In the genomic region with DNA sequence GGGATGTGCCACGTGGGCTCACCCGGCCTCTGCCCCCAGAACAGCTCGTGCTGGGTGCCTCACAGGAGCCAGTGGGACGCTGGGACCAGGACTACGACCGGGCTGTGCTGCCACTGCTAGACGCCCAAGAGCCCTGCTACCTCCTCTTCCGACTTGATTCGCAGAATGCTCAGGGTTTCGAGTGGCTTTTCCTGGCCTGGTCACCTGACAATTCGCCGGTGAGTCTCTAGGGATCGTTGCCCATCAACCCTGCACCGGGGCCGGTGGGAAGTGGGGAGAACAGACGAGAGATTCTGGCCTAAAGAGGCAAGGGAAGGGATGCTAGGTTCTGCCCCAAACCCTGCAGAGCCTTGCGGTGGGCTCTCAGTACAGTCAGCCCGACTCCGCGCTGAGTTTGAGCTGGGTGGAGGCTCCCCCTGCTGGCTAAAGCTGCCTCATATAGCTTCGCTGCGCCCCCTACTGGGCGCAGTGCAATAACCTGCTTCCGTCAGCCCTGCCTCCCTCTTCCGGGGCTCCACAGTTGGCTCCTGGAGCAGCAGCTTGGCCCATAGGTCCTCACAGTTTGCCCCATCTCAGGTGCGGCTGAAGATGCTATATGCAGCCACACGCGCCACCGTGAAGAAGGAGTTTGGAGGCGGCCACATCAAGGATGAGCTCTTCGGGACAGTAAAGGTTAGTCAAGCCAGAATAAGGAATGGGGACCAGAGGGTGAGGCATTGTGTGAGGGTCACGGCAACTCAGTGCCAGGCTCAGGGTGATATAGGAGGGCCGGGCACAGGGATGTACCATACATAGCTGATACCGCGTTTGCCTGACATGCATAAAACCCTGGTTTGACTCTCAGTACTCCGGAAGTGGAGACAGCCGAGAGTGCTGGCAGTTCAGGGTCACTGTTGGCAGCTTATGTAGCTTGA, we compare ENCODE assay signal across 7 mouse cellular contexts. TPM values are rescaled to one million over a fixed set of nuclear protein-coding genes. Genes with fewer than 3 reads are reported as not detected.
DNase-seq lines count a peak whose midpoint lies in the region; ATAC-seq and TF ChIP-seq lines count a peak whose summit lies in the region.

No protein-coding gene starts in this region.

- peaks cover 7% of the 10 kb centered on the region for H3K4me1 ChIP-seq in cortical plate, adult 2 months (ENCODE audit: control insufficient read depth, insufficient read depth, low read length)
- no peaks in the 10 kb centered on the region; the same call in 1 of the 2 replicates for H3K4me1 ChIP-seq in intestine, embryonic 14.5 days (replicated peaks; ENCODE audit: control insufficient read depth, insufficient read depth, low read length)
- peaks cover 14% of the 10 kb centered on the region for H3K4me1 ChIP-seq in limb, embryonic 12.5 days (replicated peaks)
- peaks cover 18% of the 10 kb centered on the region for H3K4me1 ChIP-seq in midbrain, embryonic 15.5 days
- peaks cover 11% of the 10 kb centered on the region for H3K4me1 ChIP-seq in spleen, adult 2 months (ENCODE audit: control insufficient read depth, insufficient read depth, insufficient read length)

- H3K4me3 ChIP-seq in cortical plate, adult 2 months (ENCODE audit: insufficient read depth, low read length), result 0 out of 2 replicates have a peak overlapping the region, but pooled peaks have one; percentile 1
- H3K4me3 ChIP-seq in intestine, embryonic 14.5 days (ENCODE audit: low read depth, low read length), result no peak overlapping the region
- H3K4me3 ChIP-seq in limb, embryonic 12.5 days (replicated peaks), result peak overlapping the region; percentile 32
- peak overlapping the region; percentile 26 for H3K4me3 ChIP-seq in midbrain, embryonic 15.5 days
- H3K4me3 ChIP-seq in spleen, adult 2 months (ENCODE audit: extremely low read depth, insufficient read depth, insufficient read length), result no peak overlapping the region

- no peak overlapping the region for H3K27ac ChIP-seq in cortical plate, adult 2 months (ENCODE audit: insufficient read depth, low read length)
- H3K27ac ChIP-seq in intestine, embryonic 14.5 days (ENCODE audit: low read depth), result no peak overlapping the region
- peak overlapping the region; percentile 64; the same call in 1 of the 2 replicates for H3K27ac ChIP-seq in limb, embryonic 12.5 days
- peak overlapping the region; percentile 66 for H3K27ac ChIP-seq in midbrain, embryonic 15.5 days
- peak overlapping the region; percentile 65 for H3K27ac ChIP-seq in spleen, adult 2 months (ENCODE audit: insufficient read depth, low read length)

- peak overlapping the region; percentile 20 for H3K9ac ChIP-seq in intestine, embryonic 14.5 days (ENCODE audit: low read length)
- H3K9ac ChIP-seq in limb, embryonic 12.5 days (replicated peaks), result peak overlapping the region; percentile 58
- peak overlapping the region; percentile 39; the same call in 1 of the 2 replicates for H3K9ac ChIP-seq in midbrain, embryonic 15.5 days

- H3K36me3 ChIP-seq in intestine, embryonic 14.5 days (ENCODE audit: control insufficient read depth, insufficient read depth, low read length), result peaks cover 58% of the 10 kb centered on the region
- H3K36me3 ChIP-seq in limb, embryonic 12.5 days, result peaks cover 62% of the 10 kb centered on the region
- H3K36me3 ChIP-seq in midbrain, embryonic 15.5 days (replicated peaks), result peaks cover 21% of the 10 kb centered on the region
- peaks cover 34% of the 10 kb centered on the region for H3K36me3 ChIP-seq in spleen, adult 2 months (ENCODE audit: control insufficient read depth, insufficient read depth, low read length)

- peak; percentile 99 for TF ChIP-seq CTCF in cortical plate, adult 2 months (IDR thresholded peaks at IDR 0.05; ENCODE audit: extremely low read depth, insufficient read depth, low read length)
- peak; percentile 100 for TF ChIP-seq CTCF in spleen, adult 2 months (IDR thresholded peaks at IDR 0.05; ENCODE audit: extremely low read depth, insufficient read depth, insufficient read length, insufficient replicate concordance)

- no peak for TF ChIP-seq POLR2A in cortical plate, adult 2 months (IDR thresholded peaks at IDR 0.05; ENCODE audit: extremely low read depth, insufficient read depth, low read length)
- no peak for TF ChIP-seq POLR2A in spleen, adult 2 months (IDR thresholded peaks at IDR 0.05; ENCODE audit: low read depth, low read length)

- DNase-seq in adrenal gland, adult 18-20 months (ENCODE audit: low spot score in 2 of 2), result peak; percentile 80 to 82
- DNase-seq in gastrocnemius, postnatal 25 days, result peak; percentile 82
- DNase-seq in intestine, embryonic 14.5 days (ENCODE audit: low spot score), result peak; percentile 98
- peak; percentile 76 to 79 for DNase-seq in spleen, adult 2 months (ENCODE audit: low read depth in 1 of 2, low spot score in 2 of 2)

- peak; percentile 79 for ATAC-seq in intestine, embryonic 14.5 days (replicated peaks; ENCODE audit: low FRiP score, low TSS enrichment, low read depth)
- ATAC-seq in limb, embryonic 12.5 days (ENCODE audit: insufficient number of reproducible peaks, insufficient read depth, low FRiP score, low TSS enrichment, low read depth), result peak; percentile 50; the same call in 1 of the 2 replicates
- ATAC-seq in midbrain, embryonic 15.5 days (replicated peaks), result peak; percentile 79

- no peaks in the 10 kb centered on the region for H3K27me3 ChIP-seq in intestine, embryonic 14.5 days (replicated peaks; ENCODE audit: control insufficient read depth, insufficient read depth, low read length)
- H3K27me3 ChIP-seq in limb, embryonic 12.5 days, result no peaks in the 10 kb centered on the region
- H3K27me3 ChIP-seq in midbrain, embryonic 15.5 days (replicated peaks), result no peaks in the 10 kb centered on the region
- no peaks in the 10 kb centered on the region for H3K27me3 ChIP-seq in spleen, adult 2 months (ENCODE audit: control insufficient read depth, insufficient read depth, low read length)

- no peaks in the 10 kb centered on the region for H3K9me3 ChIP-seq in intestine, embryonic 14.5 days (ENCODE audit: control insufficient read depth, low read length)
- H3K9me3 ChIP-seq in limb, embryonic 12.5 days, result no peaks in the 10 kb centered on the region
- H3K9me3 ChIP-seq in midbrain, embryonic 15.5 days, result no peaks in the 10 kb centered on the region

- WGBS in intestine, embryonic 14.5 days, result 23% methylated on average over 37 of the region's 37 CpGs
- 19% methylated on average over 37 of the region's 37 CpGs for WGBS in limb, embryonic 12.5 days
- 18% methylated on average over 37 of the region's 37 CpGs for WGBS in midbrain, embryonic 15.5 days
- 46% methylated on average over 37 of the region's 37 CpGs for WGBS in spleen, adult 2 months

- H3K4me2 ChIP-seq in intestine, embryonic 14.5 days (ENCODE audit: low read length), result peak overlapping the region; percentile 31
- H3K4me2 ChIP-seq in limb, embryonic 12.5 days, result peak overlapping the region; percentile 58
- peak overlapping the region; percentile 48 for H3K4me2 ChIP-seq in midbrain, embryonic 15.5 days

RNA-seq across cellular contexts. Expression of gene Twf2, which starts 9.0 kb away (rescaled TPM):
- 10 to 100 TPM; 41.1 to 78.7 TPM for total RNA-seq in adrenal gland, adult 18-20 months (2021)
- polyA plus RNA-seq in cortical plate, adult 2 months (2012; rRNA removed), result 97.3 and 106 TPM in 2 replicates
- total RNA-seq in gastrocnemius, postnatal 25 days (2021), result 100 to 1,000 TPM in 1 of 2 experiments, 10 to 100 TPM in 1; 95.6 to 126 TPM
- polyA plus RNA-seq in intestine, embryonic 14.5 days (2014; fragmentation: Nextera tagmentation; extraction: Ambion mirVana), result 56.4 and 59.5 TPM in 2 replicates
- 62.1 and 69.8 TPM in 2 replicates for polyA plus RNA-seq in limb, embryonic 12.5 days (2016; fragmentation: Nextera tagmentation; extraction: Ambion mirVana)
- 51.8 and 55.8 TPM in 2 replicates for polyA plus RNA-seq in midbrain, embryonic 15.5 days (2015; fragmentation: Nextera tagmentation; extraction: Ambion mirVana)
- polyA plus RNA-seq in spleen, adult 2 months (2012; rRNA removed), result 90.9 and 93.3 TPM in 2 replicates

RNA-seq across cellular contexts. Expression of gene Tlr9, which starts 10.5 kb away (rescaled TPM):
- total RNA-seq in adrenal gland, adult 18-20 months (2021), result under 1 TPM; 0.63 to 0.83 TPM
- polyA plus RNA-seq in cortical plate, adult 2 months (2012; rRNA removed), result 1.2 and 1.3 TPM in 2 replicates
- total RNA-seq in gastrocnemius, postnatal 25 days (2021), result under 1 TPM; 0.21 to 0.33 TPM
- 0.08 TPM in 1 of 2 replicates, not detected in the other for polyA plus RNA-seq in intestine, embryonic 14.5 days (2014; fragmentation: Nextera tagmentation; extraction: Ambion mirVana)
- not detected in 2 replicates for polyA plus RNA-seq in limb, embryonic 12.5 days (2016; fragmentation: Nextera tagmentation; extraction: Ambion mirVana)
- 0.05 TPM in 1 of 2 replicates, not detected in the other for polyA plus RNA-seq in midbrain, embryonic 15.5 days (2015; fragmentation: Nextera tagmentation; extraction: Ambion mirVana)
- polyA plus RNA-seq in spleen, adult 2 months (2012; rRNA removed), result 65.3 and 90.7 TPM in 2 replicates

RNA-seq across cellular contexts. Expression of gene Ppm1m, which starts 12.4 kb away (rescaled TPM):
- total RNA-seq in adrenal gland, adult 18-20 months (2021), result 100 to 1,000 TPM; 105 to 110 TPM
- 42.1 and 47.4 TPM in 2 replicates for polyA plus RNA-seq in cortical plate, adult 2 months (2012; rRNA removed)
- total RNA-seq in gastrocnemius, postnatal 25 days (2021), result 1 to 10 TPM; 2.6 to 4.7 TPM
- 31.2 and 33.6 TPM in 2 replicates for polyA plus RNA-seq in intestine, embryonic 14.5 days (2014; fragmentation: Nextera tagmentation; extraction: Ambion mirVana)
- polyA plus RNA-seq in limb, embryonic 12.5 days (2016; fragmentation: Nextera tagmentation; extraction: Ambion mirVana), result 60.4 and 60.7 TPM in 2 replicates
- 17.2 and 20.5 TPM in 2 replicates for polyA plus RNA-seq in midbrain, embryonic 15.5 days (2015; fragmentation: Nextera tagmentation; extraction: Ambion mirVana)
- polyA plus RNA-seq in spleen, adult 2 months (2012; rRNA removed), result 87.4 and 95.8 TPM in 2 replicates

RNA-seq across cellular contexts. Expression of gene Alas1, which starts 36.5 kb away (rescaled TPM):
- total RNA-seq in adrenal gland, adult 18-20 months (2021), result 1,000 to 10,000 TPM; 1,196 to 1,991 TPM
- polyA plus RNA-seq in cortical plate, adult 2 months (2012; rRNA removed), result 117 and 125 TPM in 2 replicates
- total RNA-seq in gastrocnemius, postnatal 25 days (2021), result 100 to 1,000 TPM; 260 to 287 TPM
- 102 and 109 TPM in 2 replicates for polyA plus RNA-seq in intestine, embryonic 14.5 days (2014; fragmentation: Nextera tagmentation; extraction: Ambion mirVana)
- polyA plus RNA-seq in limb, embryonic 12.5 days (2016; fragmentation: Nextera tagmentation; extraction: Ambion mirVana), result 89.3 and 95.0 TPM in 2 replicates
- 91.1 and 99.0 TPM in 2 replicates for polyA plus RNA-seq in midbrain, embryonic 15.5 days (2015; fragmentation: Nextera tagmentation; extraction: Ambion mirVana)
- 29.6 and 39.5 TPM in 2 replicates for polyA plus RNA-seq in spleen, adult 2 months (2012; rRNA removed)

RNA-seq across cellular contexts. Expression of gene Wdr82, which starts 41.2 kb away (rescaled TPM):
- 10 to 100 TPM; 73.7 to 81.6 TPM for total RNA-seq in adrenal gland, adult 18-20 months (2021)
- 95.4 and 103 TPM in 2 replicates for polyA plus RNA-seq in cortical plate, adult 2 months (2012; rRNA removed)
- 10 to 100 TPM; 22.4 to 24.3 TPM for total RNA-seq in gastrocnemius, postnatal 25 days (2021)
- polyA plus RNA-seq in intestine, embryonic 14.5 days (2014; fragmentation: Nextera tagmentation; extraction: Ambion mirVana), result 22.9 and 23.8 TPM in 2 replicates
- 30.1 and 31.3 TPM in 2 replicates for polyA plus RNA-seq in limb, embryonic 12.5 days (2016; fragmentation: Nextera tagmentation; extraction: Ambion mirVana)
- 40.5 and 41.1 TPM in 2 replicates for polyA plus RNA-seq in midbrain, embryonic 15.5 days (2015; fragmentation: Nextera tagmentation; extraction: Ambion mirVana)
- polyA plus RNA-seq in spleen, adult 2 months (2012; rRNA removed), result 41.3 and 53.3 TPM in 2 replicates

Comparison
In these comparisons a context has a peak if more than half of its experiments do, and no peak if none do; other contexts are left out.
1. H3K27ac ChIP-seq: peak in limb, embryonic 12.5 days (single experiment), midbrain, embryonic 15.5 days (single experiment) and spleen, adult 2 months (single experiment); none in cortical plate, adult 2 months (single experiment) and intestine, embryonic 14.5 days (single experiment).
2. H3K4me3 ChIP-seq: peak in cortical plate, adult 2 months (single experiment), limb, embryonic 12.5 days (single experiment) and midbrain, embryonic 15.5 days (single experiment); none in intestine, embryonic 14.5 days (single experiment) and spleen, adult 2 months (single experiment).
3. RNA of gene Tlr9, which starts 10.5 kb away (polyA plus RNA-seq): 65.3 to 90.7 TPM in spleen, adult 2 months; 1.2 to 1.3 TPM in cortical plate, adult 2 months, 0.08 TPM in intestine, embryonic 14.5 days, 0.05 TPM in midbrain, embryonic 15.5 days and not detected in limb, embryonic 12.5 days; every median in the first group is over 10 times any median in the second.
4. Peak in every context shown above with its lines, with median percentiles within 50 percentile points of each other: DNase-seq, ATAC-seq, H3K4me2 ChIP-seq and H3K9ac ChIP-seq.